Mouse (Mus musculus) thymus, adult 2 months (tissue): ENCODE results near the gene Ugt1a8.

Experiments used
- CTCF ChIP-seq: fragments of 200-500 bp; IDR thresholded peaks from 2 replicates; pipeline ENCODE4 v1.5.1; 2012; ENCODE audit warnings: mild to moderate bottlenecking, control low read depth, low read length, moderate library complexity, borderline replicate concordance; ENCODE audit not compliant: control insufficient read depth, poor library complexity, insufficient read depth; ENCODE audit errors: extremely low read depth
- POLR2A ChIP-seq: fragments of 200-500 bp; IDR thresholded peaks from 2 replicates; pipeline ENCODE4 v1.6.1; 2012; ENCODE audit warnings: mild to moderate bottlenecking, low read length, control low read depth, moderate library complexity; ENCODE audit not compliant: control insufficient read depth, poor library complexity, insufficient read depth; ENCODE audit errors: extremely low read depth

- no peak for TF ChIP-seq CTCF
- no peak for TF ChIP-seq POLR2A
These were observed 124.2 kb downstream of the Ugt1a8 start, which contains the start of gene Ugt1a1 for GRCm38 (mm10) chr1:88211812-88212211.
